Mouse (Mus musculus): Measurements from ENCODE around the gene Fntb. TPM values are rescaled to one million over a fixed set of nuclear protein-coding genes. Genes with fewer than 3 reads are reported as not detected.
A peak's percentile ranks its signal among the peaks of the same experiment; 100 is the strongest.

Gene Fntb
- polyA plus RNA-seq, 1 experiment: 32.4 TPM

- TF ChIP-seq POLR2A (IDR thresholded peaks at IDR 0.05; ENCODE audit: extremely low read depth, insufficient read depth, low read length): no peak
- TF ChIP-seq CTCF (IDR thresholded peaks at IDR 0.05; ENCODE audit: extremely low read depth, insufficient read depth, low read length): no peak
- no peak overlapping the region for H3K4me3 ChIP-seq (ENCODE audit: insufficient read depth, low read length)
- H3K27ac ChIP-seq (ENCODE audit: insufficient read depth, low read length): no peak overlapping the region
- peaks cover 14% of the 10 kb centered on the region for H3K4me1 ChIP-seq (ENCODE audit: control insufficient read depth, insufficient read depth, low read length)
Observed at GRCm38 (mm10) chr12:76810491-76810890, 45.1 kb downstream of the Fntb start.

GRCm38 (mm10) chr12:76811006-76811405 is 45.6 kb downstream of the Fntb start:
- no peak overlapping the region for H3K27ac ChIP-seq (ENCODE audit: insufficient read depth, low read length)
- peaks cover 10% of the 10 kb centered on the region for H3K4me1 ChIP-seq (ENCODE audit: control insufficient read depth, insufficient read depth, low read length)
- no peak for TF ChIP-seq POLR2A (IDR thresholded peaks at IDR 0.05; ENCODE audit: extremely low read depth, insufficient read depth, low read length)
- no peak for TF ChIP-seq CTCF (IDR thresholded peaks at IDR 0.05; ENCODE audit: extremely low read depth, insufficient read depth, low read length)
- no peak overlapping the region for H3K4me3 ChIP-seq (ENCODE audit: insufficient read depth, low read length)

- H3K27ac ChIP-seq (ENCODE audit: insufficient read depth, low read length): no peak overlapping the region
- no peak for TF ChIP-seq CTCF (IDR thresholded peaks at IDR 0.05; ENCODE audit: extremely low read depth, insufficient read depth, low read length)
- TF ChIP-seq POLR2A (IDR thresholded peaks at IDR 0.05; ENCODE audit: extremely low read depth, insufficient read depth, low read length): no peak
- H3K4me1 ChIP-seq (ENCODE audit: control insufficient read depth, insufficient read depth, low read length): peaks cover 18% of the 10 kb centered on the region
- H3K4me3 ChIP-seq (ENCODE audit: insufficient read depth, low read length): no peak overlapping the region
Observed at GRCm38 (mm10) chr12:76813543-76813942, 48.2 kb downstream of the Fntb start.

- TF ChIP-seq CTCF (IDR thresholded peaks at IDR 0.05; ENCODE audit: extremely low read depth, insufficient read depth, low read length): no peak
- no peak for TF ChIP-seq POLR2A (IDR thresholded peaks at IDR 0.05; ENCODE audit: extremely low read depth, insufficient read depth, low read length)
- Histone ChIP-seq H3K27ac (ENCODE audit: insufficient read depth, low read length) (no peak overlapping the region), H3K4me1 (ENCODE audit: control insufficient read depth, insufficient read depth, low read length) (peaks cover 19% of the 10 kb centered on the region)
Observed at GRCm38 (mm10) chr12:76814120-76814519, 48.7 kb downstream of the Fntb start.

GRCm38 (mm10) chr12:76816720-76817119 is 51.3 kb downstream of the Fntb start:
- H3K4me1 ChIP-seq (ENCODE audit: control insufficient read depth, insufficient read depth, low read length): peaks cover 23% of the 10 kb centered on the region
- H3K4me3 ChIP-seq (ENCODE audit: insufficient read depth, low read length): no peak overlapping the region
- TF ChIP-seq POLR2A (IDR thresholded peaks at IDR 0.05; ENCODE audit: extremely low read depth, insufficient read depth, low read length) (no peak), CTCF (IDR thresholded peaks at IDR 0.05; ENCODE audit: extremely low read depth, insufficient read depth, low read length) (no peak)
- no peak overlapping the region for H3K27ac ChIP-seq (ENCODE audit: insufficient read depth, low read length)

More at GRCm38 (mm10) chr12:76814120-76814519, 48.7 kb downstream of the Fntb start:
- no peak overlapping the region for H3K4me3 ChIP-seq (ENCODE audit: insufficient read depth, low read length)

- H3K4me3 ChIP-seq (ENCODE audit: insufficient read depth, low read length): no peak overlapping the region
- peaks cover 23% of the 10 kb centered on the region for H3K4me1 ChIP-seq (ENCODE audit: control insufficient read depth, insufficient read depth, low read length)
- no peak for TF ChIP-seq POLR2A (IDR thresholded peaks at IDR 0.05; ENCODE audit: extremely low read depth, insufficient read depth, low read length)
- H3K27ac ChIP-seq (ENCODE audit: insufficient read depth, low read length): no peak overlapping the region
Observed at GRCm38 (mm10) chr12:76817176-76817575, 51.8 kb downstream of the Fntb start.

- Histone ChIP-seq H3K4me3 (ENCODE audit: insufficient read depth, low read length) (peak overlapping the region; percentile 85; the same call in 1 of the 2 replicates), H3K27ac (ENCODE audit: insufficient read depth, low read length) (peak overlapping the region; percentile 12; the same call in 1 of the 2 replicates), H3K4me1 (ENCODE audit: control insufficient read depth, insufficient read depth, low read length) (peaks cover 25% of the 10 kb centered on the region)
- no peak for TF ChIP-seq POLR2A (IDR thresholded peaks at IDR 0.05; ENCODE audit: extremely low read depth, insufficient read depth, low read length)
- no peak for TF ChIP-seq CTCF (IDR thresholded peaks at IDR 0.05; ENCODE audit: extremely low read depth, insufficient read depth, low read length)
Observed at GRCm38 (mm10) chr12:76818120-76818519, 52.7 kb downstream of the Fntb start.

GRCm38 (mm10) chr12:76818908-76819307 is 53.5 kb downstream of the Fntb start:
- TF ChIP-seq CTCF (IDR thresholded peaks at IDR 0.05; ENCODE audit: extremely low read depth, insufficient read depth, low read length) (no peak), POLR2A (IDR thresholded peaks at IDR 0.05; ENCODE audit: extremely low read depth, insufficient read depth, low read length) (no peak)
- H3K27ac ChIP-seq (ENCODE audit: insufficient read depth, low read length): peak overlapping the region; percentile 61
- H3K4me3 ChIP-seq (ENCODE audit: insufficient read depth, low read length): peak overlapping the region; percentile 85; the same call in 1 of the 2 replicates

GRCm38 (mm10) chr12:76819816-76820215 is 54.4 kb downstream of the Fntb start:
- H3K4me3 ChIP-seq (ENCODE audit: insufficient read depth, low read length): peak overlapping the region; percentile 85; the same call in 1 of the 2 replicates
- peaks cover 21% of the 10 kb centered on the region for H3K4me1 ChIP-seq (ENCODE audit: control insufficient read depth, insufficient read depth, low read length)
- no peak for TF ChIP-seq CTCF (IDR thresholded peaks at IDR 0.05; ENCODE audit: extremely low read depth, insufficient read depth, low read length)
- no peak for TF ChIP-seq POLR2A (IDR thresholded peaks at IDR 0.05; ENCODE audit: extremely low read depth, insufficient read depth, low read length)
- no peak overlapping the region for H3K27ac ChIP-seq (ENCODE audit: insufficient read depth, low read length)

More at GRCm38 (mm10) chr12:76818908-76819307, 53.5 kb downstream of the Fntb start:
- H3K4me1 ChIP-seq (ENCODE audit: control insufficient read depth, insufficient read depth, low read length): peaks cover 23% of the 10 kb centered on the region

GRCm38 (mm10) chr12:76820615-76821014 is 55.2 kb downstream of the Fntb start:
- 0 out of 2 replicates have a peak overlapping the region, but pooled peaks have one; percentile 0 for H3K27ac ChIP-seq (ENCODE audit: insufficient read depth, low read length)

More at GRCm38 (mm10) chr12:76820615-76821014, 55.2 kb downstream of the Fntb start:
- Histone ChIP-seq H3K4me3 (ENCODE audit: insufficient read depth, low read length) (peak overlapping the region; percentile 85), H3K4me1 (ENCODE audit: control insufficient read depth, insufficient read depth, low read length) (peaks cover 19% of the 10 kb centered on the region)
- TF ChIP-seq POLR2A (IDR thresholded peaks at IDR 0.05; ENCODE audit: extremely low read depth, insufficient read depth, low read length): no peak
- no peak for TF ChIP-seq CTCF (IDR thresholded peaks at IDR 0.05; ENCODE audit: extremely low read depth, insufficient read depth, low read length)
